Mouse (Mus musculus): ENCODE measurements around the gene Gsto2. TPM values are rescaled to one million over a fixed set of nuclear protein-coding genes. Genes with fewer than 3 reads are reported as not detected.
A peak's percentile ranks its signal among the peaks of the same experiment; 100 is the strongest.

Gsto2 gene
- polyA plus RNA-seq, 1 experiment: 0.84 TPM

- peaks cover 24% of the 10 kb centered on the region for H3K4me1 ChIP-seq (replicated peaks; ENCODE audit: control insufficient read depth, insufficient read depth, low read length)
- DNase-seq: peak; percentile 82
- WGBS: under 1% methylated on average over 48 of the region's 48 CpGs
- H3K36me3 ChIP-seq (ENCODE audit: control insufficient read depth, insufficient read depth, low read length): no peaks in the 10 kb centered on the region
- H3K4me3 ChIP-seq (ENCODE audit: control insufficient read depth, insufficient read depth, low read length): peak within 1 kb of the TSS; percentile 86
- TF ChIP-seq POLR2A (IDR thresholded peaks at IDR 0.05; ENCODE audit: control insufficient read depth, extremely low read depth, insufficient read depth, low read length, poor library complexity): peak; percentile 88
- TF ChIP-seq CTCF (IDR thresholded peaks at IDR 0.05; ENCODE audit: borderline replicate concordance, control insufficient read depth, extremely low read depth, insufficient read depth, low read length, poor library complexity): no peak
- H3K27me3 ChIP-seq (ENCODE audit: control insufficient read depth, insufficient read depth, low read length): no peaks in the 10 kb centered on the region
- peak within 1 kb of the TSS; percentile 83 for H3K27ac ChIP-seq (ENCODE audit: control insufficient read depth, insufficient read depth, low read length)
These were observed 54.0 kb downstream of the Gsto2 start, which contains the start of the genes Cfap43 and Itprip for GRCm38 (mm10) chr19:47919126-47919965. Gene Cfap43 (minus strand): TSS chr19:47919287. Gene Itprip (minus strand): TSS chr19:47919299.

GRCm38 (mm10) chr19:47919966-47920375 is 54.6 kb downstream of the Gsto2 start:
- TF ChIP-seq CTCF (IDR thresholded peaks at IDR 0.05; ENCODE audit: borderline replicate concordance, control insufficient read depth, extremely low read depth, insufficient read depth, low read length, poor library complexity) (no peak), POLR2A (IDR thresholded peaks at IDR 0.05; ENCODE audit: control insufficient read depth, extremely low read depth, insufficient read depth, low read length, poor library complexity) (no peak)
- Histone ChIP-seq H3K27me3 (ENCODE audit: control insufficient read depth, insufficient read depth, low read length) (no peaks in the 10 kb centered on the region), H3K4me1 (replicated peaks; ENCODE audit: control insufficient read depth, insufficient read depth, low read length) (peaks cover 24% of the 10 kb centered on the region), H3K36me3 (ENCODE audit: control insufficient read depth, insufficient read depth, low read length) (no peaks in the 10 kb centered on the region), H3K4me3 (ENCODE audit: control insufficient read depth, insufficient read depth, low read length) (no peak overlapping the region), H3K27ac (ENCODE audit: control insufficient read depth, insufficient read depth, low read length) (peak overlapping the region; percentile 67)
- WGBS: 13% methylated on average over 8 of the region's 8 CpGs
- no peak for DNase-seq

GRCm38 (mm10) chr19:47925819-47926218 is 60.5 kb downstream of the Gsto2 start:
- no peaks in the 10 kb centered on the region for H3K4me1 ChIP-seq (replicated peaks; ENCODE audit: control insufficient read depth, insufficient read depth, low read length)
- no peak overlapping the region for H3K27ac ChIP-seq (ENCODE audit: control insufficient read depth, insufficient read depth, low read length)
- H3K27me3 ChIP-seq (ENCODE audit: control insufficient read depth, insufficient read depth, low read length): no peaks in the 10 kb centered on the region
- 96% methylated on average over 7 of the region's 7 CpGs for WGBS
- H3K36me3 ChIP-seq (ENCODE audit: control insufficient read depth, insufficient read depth, low read length): no peaks in the 10 kb centered on the region
- DNase-seq: no peak
- no peak for TF ChIP-seq POLR2A (IDR thresholded peaks at IDR 0.05; ENCODE audit: control insufficient read depth, extremely low read depth, insufficient read depth, low read length, poor library complexity)
- no peak for TF ChIP-seq CTCF (IDR thresholded peaks at IDR 0.05; ENCODE audit: borderline replicate concordance, control insufficient read depth, extremely low read depth, insufficient read depth, low read length, poor library complexity)
- no peak overlapping the region for H3K4me3 ChIP-seq (ENCODE audit: control insufficient read depth, insufficient read depth, low read length)

- no peaks in the 10 kb centered on the region for H3K36me3 ChIP-seq (ENCODE audit: control insufficient read depth, insufficient read depth, low read length)
- DNase-seq: no peak
- no peak overlapping the region for H3K4me3 ChIP-seq (ENCODE audit: control insufficient read depth, insufficient read depth, low read length)
- no peaks in the 10 kb centered on the region for H3K4me1 ChIP-seq (replicated peaks; ENCODE audit: control insufficient read depth, insufficient read depth, low read length)
- WGBS: 75% methylated on average over 2 of the region's 2 CpGs
- H3K27me3 ChIP-seq (ENCODE audit: control insufficient read depth, insufficient read depth, low read length): no peaks in the 10 kb centered on the region
- no peak overlapping the region for H3K27ac ChIP-seq (ENCODE audit: control insufficient read depth, insufficient read depth, low read length)
- TF ChIP-seq CTCF (IDR thresholded peaks at IDR 0.05; ENCODE audit: borderline replicate concordance, control insufficient read depth, extremely low read depth, insufficient read depth, low read length, poor library complexity) (no peak), POLR2A (IDR thresholded peaks at IDR 0.05; ENCODE audit: control insufficient read depth, extremely low read depth, insufficient read depth, low read length, poor library complexity) (no peak)
These were observed 61.7 kb downstream of the Gsto2 start for GRCm38 (mm10) chr19:47927032-47927431.

GRCm38 (mm10) chr19:47929043-47929442 is 63.7 kb downstream of the Gsto2 start:
- 99% methylated on average over 4 of the region's 4 CpGs for WGBS
- no peak for DNase-seq
- H3K4me3 ChIP-seq (ENCODE audit: control insufficient read depth, insufficient read depth, low read length): no peak overlapping the region
- no peaks in the 10 kb centered on the region for H3K36me3 ChIP-seq (ENCODE audit: control insufficient read depth, insufficient read depth, low read length)
- no peak for TF ChIP-seq POLR2A (IDR thresholded peaks at IDR 0.05; ENCODE audit: control insufficient read depth, extremely low read depth, insufficient read depth, low read length, poor library complexity)
- TF ChIP-seq CTCF (IDR thresholded peaks at IDR 0.05; ENCODE audit: borderline replicate concordance, control insufficient read depth, extremely low read depth, insufficient read depth, low read length, poor library complexity): no peak
- H3K27me3 ChIP-seq (ENCODE audit: control insufficient read depth, insufficient read depth, low read length): no peaks in the 10 kb centered on the region
- H3K27ac ChIP-seq (ENCODE audit: control insufficient read depth, insufficient read depth, low read length): no peak overlapping the region
- no peaks in the 10 kb centered on the region for H3K4me1 ChIP-seq (replicated peaks; ENCODE audit: control insufficient read depth, insufficient read depth, low read length)

- 42% methylated on average over 7 of the region's 7 CpGs for WGBS
- peak; percentile 54 for DNase-seq
These were observed 66.8 kb downstream of the Gsto2 start for GRCm38 (mm10) chr19:47931982-47932638.

More at GRCm38 (mm10) chr19:47931982-47932638, 66.8 kb downstream of the Gsto2 start:
- Histone ChIP-seq H3K27me3 (ENCODE audit: control insufficient read depth, insufficient read depth, low read length) (no peaks in the 10 kb centered on the region), H3K27ac (ENCODE audit: control insufficient read depth, insufficient read depth, low read length) (no peak overlapping the region), H3K36me3 (ENCODE audit: control insufficient read depth, insufficient read depth, low read length) (no peaks in the 10 kb centered on the region), H3K4me3 (ENCODE audit: control insufficient read depth, insufficient read depth, low read length) (no peak overlapping the region), H3K4me1 (replicated peaks; ENCODE audit: control insufficient read depth, insufficient read depth, low read length) (no peaks in the 10 kb centered on the region)
- TF ChIP-seq POLR2A (IDR thresholded peaks at IDR 0.05; ENCODE audit: control insufficient read depth, extremely low read depth, insufficient read depth, low read length, poor library complexity) (no peak), CTCF (IDR thresholded peaks at IDR 0.05; ENCODE audit: borderline replicate concordance, control insufficient read depth, extremely low read depth, insufficient read depth, low read length, poor library complexity) (no peak)

Measured in thymus, adult 2 months (tissue).